Mouse (Mus musculus): Measurements from ENCODE around the gene Crabp2.

The Crabp2 gene

DNA sequence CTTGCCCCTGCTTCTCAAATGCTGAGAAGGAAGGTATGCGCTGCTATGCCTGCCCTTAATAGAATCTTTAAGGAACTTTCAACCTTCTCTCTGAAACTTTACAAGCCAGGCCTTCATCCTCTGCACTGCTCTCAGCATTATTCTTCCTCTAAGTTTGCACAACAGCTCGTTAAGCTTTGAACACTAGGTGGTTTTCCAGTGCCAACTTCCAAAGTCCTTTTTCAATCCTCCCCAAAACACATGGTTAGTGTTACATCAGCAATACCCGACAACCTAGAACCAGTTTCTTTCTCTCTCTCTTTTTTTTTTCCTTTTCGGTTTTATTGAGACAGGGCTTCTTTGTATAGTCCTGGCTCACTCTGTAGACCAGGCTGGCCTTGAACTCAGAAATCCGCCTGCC lies 14.4 kb upstream of the Crabp2 start:
- Histone ChIP-seq H3K36me3 (ENCODE audit: insufficient read depth, low read length) (peaks cover 79% of the 10 kb centered on the region), H3K27me3 (ENCODE audit: insufficient read depth, low read length) (no peaks in the 10 kb centered on the region), H3K9me3 (ENCODE audit: low read length) (peaks cover 5% of the 10 kb centered on the region), H3K4me1 (replicated peaks; ENCODE audit: low read depth, low read length) (peaks cover 69% of the 10 kb centered on the region), H3K4me3 (replicated peaks; ENCODE audit: low read length) (no peak overlapping the region)
- TF ChIP-seq NANOG (IDR thresholded peaks at IDR 0.05; ENCODE audit: borderline replicate concordance, low read length) (no peak), POU5F1 (IDR thresholded peaks at IDR 0.05; ENCODE audit: borderline replicate concordance, low read length) (no peak), CTCF (conservative IDR thresholded peaks at IDR 0.05; ENCODE audit: low read length) (no peak)

DNA sequence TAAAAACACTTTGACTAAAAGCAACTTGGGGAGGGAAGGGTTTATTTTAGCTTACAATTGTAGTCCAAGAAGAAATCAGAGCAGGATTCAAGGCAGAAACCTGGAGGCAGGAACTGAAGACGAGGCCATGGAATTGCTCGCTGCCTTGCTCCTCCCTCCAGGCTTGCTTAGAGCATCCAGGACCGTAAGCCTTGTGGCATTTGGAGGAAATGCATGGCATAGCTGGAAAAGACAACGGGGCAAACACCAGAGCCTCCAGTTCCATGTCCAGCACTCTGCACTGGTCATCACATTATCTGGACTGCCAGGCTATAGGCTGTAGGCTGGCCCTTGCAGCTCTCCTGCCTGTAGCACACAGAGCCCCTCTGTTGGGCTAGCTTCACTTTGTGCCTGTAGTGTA lies 14.0 kb upstream of the Crabp2 start:
- peaks cover under 1% of the 10 kb centered on the region for H3K9me3 ChIP-seq (ENCODE audit: low read length)
- no peak overlapping the region for H3K4me3 ChIP-seq (replicated peaks; ENCODE audit: low read length)
- H3K36me3 ChIP-seq (ENCODE audit: insufficient read depth, low read length) = peaks cover 84% of the 10 kb centered on the region
- TF ChIP-seq POU5F1 (IDR thresholded peaks at IDR 0.05; ENCODE audit: borderline replicate concordance, low read length) = no peak
- TF ChIP-seq CTCF (conservative IDR thresholded peaks at IDR 0.05; ENCODE audit: low read length) = no peak
- no peak for TF ChIP-seq NANOG (IDR thresholded peaks at IDR 0.05; ENCODE audit: borderline replicate concordance, low read length)
- H3K27me3 ChIP-seq (ENCODE audit: insufficient read depth, low read length) = no peaks in the 10 kb centered on the region
- peaks cover 65% of the 10 kb centered on the region for H3K4me1 ChIP-seq (replicated peaks; ENCODE audit: low read depth, low read length)

DNA sequence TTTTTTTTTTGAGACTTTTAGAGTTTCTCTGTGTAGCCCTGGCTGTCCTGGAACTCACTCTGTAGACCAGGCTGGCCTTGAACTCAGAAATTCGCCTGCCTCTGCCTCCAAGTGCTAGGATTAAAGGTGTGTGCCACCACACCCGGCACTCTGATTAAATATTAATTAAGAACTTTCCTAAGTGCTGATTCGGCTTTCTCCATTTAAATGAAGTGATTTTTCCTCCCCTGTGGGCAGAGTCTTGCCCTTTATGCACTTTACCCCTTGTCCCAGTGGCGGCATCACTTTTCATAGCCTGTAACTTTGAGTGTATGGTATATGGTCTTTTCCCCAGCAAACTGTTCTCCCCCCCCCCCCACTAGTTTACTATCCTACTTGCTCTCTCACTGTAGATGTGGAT lies 13.3 kb upstream of the Crabp2 start:
- Histone ChIP-seq H3K9me3 (ENCODE audit: low read length) (no peaks in the 10 kb centered on the region), H3K4me3 (replicated peaks; ENCODE audit: low read length) (no peak overlapping the region), H3K36me3 (ENCODE audit: insufficient read depth, low read length) (peaks cover 90% of the 10 kb centered on the region), H3K4me1 (replicated peaks; ENCODE audit: low read depth, low read length) (peaks cover 64% of the 10 kb centered on the region), H3K27me3 (ENCODE audit: insufficient read depth, low read length) (no peaks in the 10 kb centered on the region)
- TF ChIP-seq POU5F1 (IDR thresholded peaks at IDR 0.05; ENCODE audit: borderline replicate concordance, low read length) (no peak), CTCF (conservative IDR thresholded peaks at IDR 0.05; ENCODE audit: low read length) (no peak), NANOG (IDR thresholded peaks at IDR 0.05; ENCODE audit: borderline replicate concordance, low read length) (no peak)

DNA sequence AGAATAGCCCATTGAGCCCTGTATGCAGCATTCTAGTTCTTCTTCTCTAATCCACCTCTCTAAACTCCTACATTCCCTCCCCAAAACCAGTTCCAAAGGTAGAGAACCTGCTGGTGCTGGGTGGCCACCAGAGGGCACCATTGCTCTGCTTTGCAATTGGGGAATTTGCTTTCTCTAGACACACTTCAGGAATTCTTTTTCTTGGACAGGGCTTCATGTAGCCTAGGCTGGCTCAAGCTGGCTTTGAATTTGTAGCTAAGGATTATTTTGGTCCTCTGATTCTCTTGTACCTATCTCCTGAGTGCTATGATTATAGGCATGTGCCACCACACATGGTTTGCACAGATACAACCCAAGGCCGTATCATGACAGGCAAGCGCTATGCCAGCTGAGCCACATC lies 12.7 kb upstream of the Crabp2 start:
- TF ChIP-seq CTCF (conservative IDR thresholded peaks at IDR 0.05; ENCODE audit: low read length) = peak; percentile 98
- no peak for TF ChIP-seq POU5F1 (IDR thresholded peaks at IDR 0.05; ENCODE audit: borderline replicate concordance, low read length)
- no peak for TF ChIP-seq NANOG (IDR thresholded peaks at IDR 0.05; ENCODE audit: borderline replicate concordance, low read length)
- H3K9me3 ChIP-seq (ENCODE audit: low read length) = no peaks in the 10 kb centered on the region
- H3K4me1 ChIP-seq (replicated peaks; ENCODE audit: low read depth, low read length) = peaks cover 63% of the 10 kb centered on the region
- H3K4me3 ChIP-seq (replicated peaks; ENCODE audit: low read length) = no peak overlapping the region
- no peaks in the 10 kb centered on the region for H3K27me3 ChIP-seq (ENCODE audit: insufficient read depth, low read length)
- peaks cover 96% of the 10 kb centered on the region for H3K36me3 ChIP-seq (ENCODE audit: insufficient read depth, low read length)

- TF ChIP-seq NANOG (IDR thresholded peaks at IDR 0.05; ENCODE audit: borderline replicate concordance, low read length) (no peak), POU5F1 (IDR thresholded peaks at IDR 0.05; ENCODE audit: borderline replicate concordance, low read length) (no peak), CTCF (conservative IDR thresholded peaks at IDR 0.05; ENCODE audit: low read length) (no peak)
- peaks cover 47% of the 10 kb centered on the region for H3K4me1 ChIP-seq (replicated peaks; ENCODE audit: low read depth, low read length)
- peaks cover 100% of the 10 kb centered on the region for H3K36me3 ChIP-seq (ENCODE audit: insufficient read depth, low read length)
- H3K4me3 ChIP-seq (replicated peaks; ENCODE audit: low read length) = no peak overlapping the region
- no peaks in the 10 kb centered on the region for H3K9me3 ChIP-seq (ENCODE audit: low read length)
- peaks cover 5% of the 10 kb centered on the region for H3K27me3 ChIP-seq (ENCODE audit: insufficient read depth, low read length)
Measured at GRCm38 (mm10) chr3:87940611-87941010, 7.9 kb upstream of the Crabp2 start.

GRCm38 (mm10) chr3:87942471-87942870 lies 6.0 kb upstream of the Crabp2 start:
- H3K4me1 ChIP-seq (replicated peaks; ENCODE audit: low read depth, low read length) = peaks cover 51% of the 10 kb centered on the region
- H3K9me3 ChIP-seq (ENCODE audit: low read length) = no peaks in the 10 kb centered on the region
- TF ChIP-seq CTCF (conservative IDR thresholded peaks at IDR 0.05; ENCODE audit: low read length) (no peak), POU5F1 (IDR thresholded peaks at IDR 0.05; ENCODE audit: borderline replicate concordance, low read length) (no peak), NANOG (IDR thresholded peaks at IDR 0.05; ENCODE audit: borderline replicate concordance, low read length) (no peak)
- H3K4me3 ChIP-seq (replicated peaks; ENCODE audit: low read length) = no peak overlapping the region
- peaks cover 22% of the 10 kb centered on the region for H3K27me3 ChIP-seq (ENCODE audit: insufficient read depth, low read length)
- H3K36me3 ChIP-seq (ENCODE audit: insufficient read depth, low read length) = peaks cover 83% of the 10 kb centered on the region

DNA sequence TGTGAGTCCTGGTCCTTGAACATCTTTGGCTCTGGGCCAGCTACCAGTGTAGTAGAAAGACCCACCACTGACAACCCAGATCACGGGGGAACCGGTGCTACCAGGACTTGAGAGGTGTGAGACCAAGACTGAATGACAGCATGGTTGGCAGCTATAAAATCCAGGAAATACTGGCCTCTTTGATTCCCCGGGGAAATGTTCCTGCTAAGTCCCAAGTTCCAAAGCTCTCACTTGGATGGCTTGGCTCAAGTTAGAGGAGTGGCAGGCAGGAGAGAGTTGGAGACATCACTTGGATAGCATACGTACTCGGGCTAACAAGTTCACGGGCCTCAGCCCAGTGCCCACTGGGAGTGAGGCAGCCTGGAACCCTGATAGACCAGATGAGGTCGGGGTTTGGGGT lies 4.9 kb upstream of the Crabp2 start:
- H3K27me3 ChIP-seq (ENCODE audit: insufficient read depth, low read length) = peaks cover 32% of the 10 kb centered on the region
- peaks cover 58% of the 10 kb centered on the region for H3K4me1 ChIP-seq (replicated peaks; ENCODE audit: low read depth, low read length)
- H3K9me3 ChIP-seq (ENCODE audit: low read length) = no peaks in the 10 kb centered on the region
- no peak overlapping the region for H3K4me3 ChIP-seq (replicated peaks; ENCODE audit: low read length)
- peaks cover 72% of the 10 kb centered on the region for H3K36me3 ChIP-seq (ENCODE audit: insufficient read depth, low read length)
- TF ChIP-seq POU5F1 (IDR thresholded peaks at IDR 0.05; ENCODE audit: borderline replicate concordance, low read length) (no peak), NANOG (IDR thresholded peaks at IDR 0.05; ENCODE audit: borderline replicate concordance, low read length) (no peak)

- Histone ChIP-seq H3K36me3 (ENCODE audit: insufficient read depth, low read length) (peaks cover 58% of the 10 kb centered on the region), H3K9me3 (ENCODE audit: low read length) (no peaks in the 10 kb centered on the region), H3K4me3 (replicated peaks; ENCODE audit: low read length) (peak overlapping the region; percentile 17; the same call in 1 of the 2 replicates), H3K27me3 (ENCODE audit: insufficient read depth, low read length) (peaks cover 46% of the 10 kb centered on the region), H3K4me1 (replicated peaks; ENCODE audit: low read depth, low read length) (peaks cover 71% of the 10 kb centered on the region)
- no peak for TF ChIP-seq POU5F1 (IDR thresholded peaks at IDR 0.05; ENCODE audit: borderline replicate concordance, low read length)
- TF ChIP-seq CTCF (conservative IDR thresholded peaks at IDR 0.05; ENCODE audit: low read length) = no peak
- no peak for TF ChIP-seq NANOG (IDR thresholded peaks at IDR 0.05; ENCODE audit: borderline replicate concordance, low read length)
Measured at GRCm38 (mm10) chr3:87944838-87945600, 3.4 kb upstream of the Crabp2 start.
